Mouse (Mus musculus): Measurements from ENCODE around the gene Ttc28. TPM values are rescaled to one million over a fixed set of nuclear protein-coding genes. Genes with fewer than 3 reads are reported as not detected.

Ttc28 gene
- polyA plus RNA-seq, 1 experiment: 14.4 TPM

DNA sequence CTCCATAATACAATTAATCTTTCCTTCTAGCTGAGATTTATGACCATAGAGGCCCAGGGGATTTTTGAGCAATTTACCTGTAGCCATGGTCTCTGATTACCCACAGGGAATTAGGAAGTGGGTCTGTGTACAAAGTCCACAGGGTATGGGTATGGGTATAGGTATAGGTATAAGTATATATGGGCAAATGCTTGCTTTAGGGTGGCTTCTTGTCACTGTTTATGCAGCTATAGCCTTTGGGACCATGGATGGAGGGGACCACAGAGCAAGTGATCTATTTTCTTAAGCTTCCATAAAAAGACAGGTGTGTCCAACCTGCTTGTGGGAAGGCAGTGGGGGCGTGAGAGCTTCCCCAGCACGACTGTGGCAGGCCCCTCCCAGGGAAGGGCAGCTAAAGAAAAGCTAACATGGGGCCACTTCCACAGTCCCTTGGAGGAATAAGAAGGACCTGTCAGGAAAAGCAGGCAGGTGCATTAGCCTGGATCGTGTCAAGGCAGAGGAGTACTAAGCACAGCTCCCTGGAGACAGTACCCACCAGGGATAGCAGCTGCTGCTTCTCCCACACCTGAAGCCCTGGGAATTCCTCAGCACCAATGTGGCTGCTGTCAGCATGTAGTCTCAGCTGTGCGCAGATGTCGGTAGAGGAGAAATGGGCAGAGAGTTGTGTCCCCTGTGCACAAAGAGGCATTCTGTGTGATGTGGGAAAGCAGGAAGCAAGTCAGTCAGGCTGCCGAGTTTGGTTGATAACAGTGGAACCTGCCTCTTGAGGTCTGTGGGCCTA lies 338.7 kb downstream of the Ttc28 start:
- Histone ChIP-seq H3K4me3 (replicated peaks; ENCODE audit: extremely low read depth, low read depth, low read length) (no peak overlapping the region), H3K4me1 (ENCODE audit: control insufficient read depth, insufficient read depth, low read length) (peaks cover 16% of the 10 kb centered on the region)
- no peak for DNase-seq
- WGBS: 63% methylated on average over 6 of the region's 6 CpGs
- TF ChIP-seq CTCF (IDR thresholded peaks at IDR 0.05; ENCODE audit: insufficient read depth, low read length): no peak
- TF ChIP-seq POLR2A (IDR thresholded peaks at IDR 0.05; ENCODE audit: borderline replicate concordance, extremely low read depth, low read depth, low read length): no peak

DNA sequence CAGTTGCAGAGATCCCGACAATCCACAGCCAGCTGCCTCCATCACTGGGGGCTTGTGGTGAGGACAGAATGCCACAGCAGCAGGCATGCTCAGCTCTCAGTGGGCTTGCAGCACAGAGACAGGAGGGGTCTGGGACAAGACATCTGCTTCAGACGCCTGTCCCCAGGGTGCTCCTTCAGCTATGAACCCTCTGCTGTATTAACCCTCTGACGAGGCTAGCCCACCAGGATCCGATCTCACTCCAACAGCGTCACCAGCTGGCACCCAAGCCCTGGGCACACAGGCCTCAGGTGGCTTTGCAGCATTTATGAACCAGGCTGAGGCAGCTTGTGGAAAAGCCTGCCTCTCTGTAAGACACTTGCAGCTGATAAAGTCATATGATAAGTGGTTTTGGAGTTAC lies 339.4 kb downstream of the Ttc28 start:
- TF ChIP-seq CTCF (IDR thresholded peaks at IDR 0.05; ENCODE audit: insufficient read depth, low read length) (no peak), POLR2A (IDR thresholded peaks at IDR 0.05; ENCODE audit: borderline replicate concordance, extremely low read depth, low read depth, low read length) (no peak)
- peaks cover 13% of the 10 kb centered on the region for H3K4me1 ChIP-seq (ENCODE audit: control insufficient read depth, insufficient read depth, low read length)
- DNase-seq: no peak
- WGBS: 90% methylated on average over 5 of the region's 5 CpGs
- H3K4me3 ChIP-seq (replicated peaks; ENCODE audit: extremely low read depth, low read depth, low read length): no peak overlapping the region

DNA sequence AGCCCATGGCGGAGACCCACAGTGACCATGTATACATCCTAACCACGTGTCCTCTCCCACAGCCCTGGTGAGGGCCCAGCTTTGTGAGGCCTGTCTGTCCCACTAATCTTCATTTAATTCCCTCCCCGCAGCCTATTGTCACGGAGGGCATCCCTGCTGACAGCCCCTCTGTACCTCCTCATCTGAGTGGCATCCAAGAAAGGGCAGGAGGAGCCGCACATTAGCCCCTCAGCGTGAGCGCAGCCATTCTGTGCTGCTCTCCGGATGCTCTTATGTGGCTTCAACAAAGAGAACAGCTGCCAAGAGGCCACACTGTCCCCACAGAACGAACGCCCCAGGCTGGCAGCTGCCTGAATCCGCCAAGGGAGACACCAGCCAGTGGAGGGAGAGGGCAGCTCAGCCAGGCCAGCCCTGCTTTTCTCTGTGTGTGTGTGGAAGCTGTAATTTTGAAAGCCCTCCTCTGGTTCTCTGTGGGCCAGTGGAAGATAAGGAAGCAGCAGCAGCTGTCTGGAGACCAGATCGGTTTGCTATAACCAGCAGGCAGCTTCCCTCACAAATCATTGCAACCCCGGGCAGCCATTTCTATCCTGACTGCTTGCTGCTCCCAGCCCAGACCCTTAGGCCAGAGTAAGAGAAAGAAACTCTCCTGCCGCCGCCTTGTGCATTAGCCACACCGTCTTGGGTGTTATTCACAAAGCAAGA lies 341.2 kb downstream of the Ttc28 start:
- H3K4me1 ChIP-seq (ENCODE audit: control insufficient read depth, insufficient read depth, low read length): 0 out of 2 replicates have a peak, but pooled peaks cover 2% of the 10 kb centered on the region
- no peak for TF ChIP-seq POLR2A (IDR thresholded peaks at IDR 0.05; ENCODE audit: borderline replicate concordance, extremely low read depth, low read depth, low read length)
- no peak for TF ChIP-seq CTCF (IDR thresholded peaks at IDR 0.05; ENCODE audit: insufficient read depth, low read length)
- H3K4me3 ChIP-seq (replicated peaks; ENCODE audit: extremely low read depth, low read depth, low read length): no peak overlapping the region
- WGBS: 61% methylated on average over 16 of the region's 16 CpGs
- no peak for DNase-seq

DNA sequence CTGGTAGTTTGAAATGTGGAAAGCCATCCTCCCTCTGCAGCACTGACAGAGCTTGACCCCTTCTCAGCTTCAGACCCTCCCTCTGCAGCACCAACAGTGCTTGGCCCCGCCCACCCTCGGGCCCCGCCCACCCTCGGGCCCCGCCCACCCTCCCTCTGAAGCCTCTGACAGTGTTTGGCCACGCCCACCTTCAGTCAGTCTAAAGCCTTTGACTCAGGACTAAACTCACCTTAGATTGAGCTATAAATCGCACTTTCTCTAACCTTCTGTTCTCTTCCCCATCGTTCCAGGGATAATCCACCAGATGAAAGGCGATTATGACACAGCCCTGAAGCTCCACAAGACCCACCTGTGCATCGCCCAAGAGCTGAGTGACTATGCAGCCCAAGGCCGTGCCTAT lies 343.2 kb downstream of the Ttc28 start:
- no peak for TF ChIP-seq POLR2A (IDR thresholded peaks at IDR 0.05; ENCODE audit: borderline replicate concordance, extremely low read depth, low read depth, low read length)
- TF ChIP-seq CTCF (IDR thresholded peaks at IDR 0.05; ENCODE audit: insufficient read depth, low read length): no peak
- Histone ChIP-seq H3K4me1 (ENCODE audit: control insufficient read depth, insufficient read depth, low read length) (peaks cover 3% of the 10 kb centered on the region; the same call in 1 of the 2 replicates), H3K4me3 (replicated peaks; ENCODE audit: extremely low read depth, low read depth, low read length) (no peak overlapping the region)
- 52% methylated on average over 11 of the region's 11 CpGs for WGBS
- no peak for DNase-seq

GRCm38 (mm10) chr5:111225306-111225705 lies 345.7 kb downstream of the Ttc28 start:
- WGBS: 87% methylated on average over 11 of the region's 11 CpGs
- TF ChIP-seq POLR2A (IDR thresholded peaks at IDR 0.05; ENCODE audit: borderline replicate concordance, extremely low read depth, low read depth, low read length): no peak
- no peak for TF ChIP-seq CTCF (IDR thresholded peaks at IDR 0.05; ENCODE audit: insufficient read depth, low read length)
- H3K4me3 ChIP-seq (replicated peaks; ENCODE audit: extremely low read depth, low read depth, low read length): no peak overlapping the region
- DNase-seq: no peak
- peaks cover 17% of the 10 kb centered on the region for H3K4me1 ChIP-seq (ENCODE audit: control insufficient read depth, insufficient read depth, low read length)

- TF ChIP-seq CTCF (IDR thresholded peaks at IDR 0.05; ENCODE audit: insufficient read depth, low read length): no peak
- TF ChIP-seq POLR2A (IDR thresholded peaks at IDR 0.05; ENCODE audit: borderline replicate concordance, extremely low read depth, low read depth, low read length): no peak
- Histone ChIP-seq H3K4me1 (ENCODE audit: control insufficient read depth, insufficient read depth, low read length) (peaks cover 17% of the 10 kb centered on the region), H3K4me3 (replicated peaks; ENCODE audit: extremely low read depth, low read depth, low read length) (no peak overlapping the region)
- WGBS: 84% methylated on average over 10 of the region's 10 CpGs
- no peak for DNase-seq
Observed at GRCm38 (mm10) chr5:111226486-111226885, 346.9 kb downstream of the Ttc28 start.

GRCm38 (mm10) chr5:111227850-111228249 lies 348.2 kb downstream of the Ttc28 start:
- peaks cover 17% of the 10 kb centered on the region for H3K4me1 ChIP-seq (ENCODE audit: control insufficient read depth, insufficient read depth, low read length)
- TF ChIP-seq CTCF (IDR thresholded peaks at IDR 0.05; ENCODE audit: insufficient read depth, low read length) (no peak), POLR2A (IDR thresholded peaks at IDR 0.05; ENCODE audit: borderline replicate concordance, extremely low read depth, low read depth, low read length) (peak; percentile 69; the same call in 1 of the 2 replicates)
- H3K4me3 ChIP-seq (replicated peaks; ENCODE audit: extremely low read depth, low read depth, low read length): no peak overlapping the region
- WGBS: 27% methylated on average over 5 of the region's 5 CpGs
- DNase-seq: no peak

DNA sequence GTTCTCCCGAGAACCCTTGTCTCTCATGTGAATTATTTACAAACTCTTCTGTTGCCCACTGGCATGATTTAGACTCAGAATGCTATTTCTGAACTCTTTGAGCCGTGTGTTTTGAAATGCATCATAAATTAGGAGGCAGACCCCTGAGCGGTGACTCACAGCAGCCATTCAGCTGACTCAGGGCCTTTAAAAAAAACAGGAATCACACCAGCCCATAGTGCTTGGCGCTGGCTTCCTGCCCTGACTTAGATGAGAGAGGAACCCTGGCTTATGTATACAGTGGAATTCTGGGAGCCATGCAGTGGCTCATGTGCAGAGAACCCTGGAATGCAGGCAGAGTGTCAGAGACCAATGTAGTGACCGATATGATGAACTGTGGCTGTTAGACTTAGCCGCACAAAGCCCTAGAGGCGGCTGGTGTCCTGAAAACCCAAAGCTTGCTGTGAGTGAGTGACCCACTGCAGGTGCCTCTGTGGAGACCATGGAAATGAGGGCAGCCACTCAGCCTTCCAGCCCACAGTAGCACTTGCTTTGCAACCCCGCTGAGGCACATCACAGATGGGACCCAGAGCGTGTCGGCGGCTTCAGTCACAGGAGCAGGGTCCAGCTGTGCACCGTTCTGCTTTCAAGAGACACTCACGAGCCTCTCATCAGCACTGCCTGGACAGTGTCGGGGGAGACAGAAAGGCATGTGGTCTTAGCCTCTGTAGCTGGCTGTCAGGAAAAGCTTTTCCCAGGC lies 348.9 kb downstream of the Ttc28 start:
- peaks cover 17% of the 10 kb centered on the region for H3K4me1 ChIP-seq (ENCODE audit: control insufficient read depth, insufficient read depth, low read length)
- H3K4me3 ChIP-seq (replicated peaks; ENCODE audit: extremely low read depth, low read depth, low read length): no peak overlapping the region
- 25% methylated on average over 14 of the region's 14 CpGs for WGBS
- DNase-seq: no peak
- TF ChIP-seq CTCF (IDR thresholded peaks at IDR 0.05; ENCODE audit: insufficient read depth, low read length): no peak
- no peak for TF ChIP-seq POLR2A (IDR thresholded peaks at IDR 0.05; ENCODE audit: borderline replicate concordance, extremely low read depth, low read depth, low read length)

DNA sequence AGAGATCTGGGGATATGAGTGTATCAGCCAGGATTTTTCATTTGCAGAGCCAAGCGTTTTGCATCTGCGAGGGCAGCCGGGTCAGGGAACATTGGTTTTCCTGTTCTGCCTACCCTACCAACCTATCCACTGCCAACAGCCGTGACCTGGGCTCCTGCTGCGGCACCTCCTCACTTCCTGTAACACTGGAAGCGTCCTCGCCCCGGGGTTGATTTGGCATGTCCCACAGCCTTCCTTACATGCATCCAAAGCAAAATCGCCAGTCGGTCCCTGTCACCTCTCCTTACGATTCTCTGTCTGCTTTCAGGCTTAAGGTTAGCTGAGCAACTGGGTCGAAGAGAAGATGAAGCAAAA lies 349.4 kb downstream of the Ttc28 start:
- Histone ChIP-seq H3K4me3 (replicated peaks; ENCODE audit: extremely low read depth, low read depth, low read length) (no peak overlapping the region), H3K4me1 (ENCODE audit: control insufficient read depth, insufficient read depth, low read length) (peaks cover 17% of the 10 kb centered on the region)
- 44% methylated on average over 12 of the region's 12 CpGs for WGBS
- TF ChIP-seq POLR2A (IDR thresholded peaks at IDR 0.05; ENCODE audit: borderline replicate concordance, extremely low read depth, low read depth, low read length) (no peak), CTCF (IDR thresholded peaks at IDR 0.05; ENCODE audit: insufficient read depth, low read length) (no peak)
- DNase-seq: no peak
